ENCODE assay signal across 9 mouse cellular contexts in genomic region chr2:72871836-72872235, GRCm38 (mm10).
DNase-seq lines count a peak whose midpoint lies in the region; ATAC-seq and TF ChIP-seq lines count a peak whose summit lies in the region.
"Had no signal": no experiment of that assay in that cellular context is flagged by ENCODE, and none has a peak within 500 bp of the region (broad histone marks: within the 10 kb centered on the region; RNA-seq: fewer than 3 reads in every experiment).

No protein-coding gene starts in this region.

- DNase-seq in lung, postnatal 14 days: peak; percentile 48
- DNase-seq in lung, adult 2 months: no peak
- DNase-seq in cerebellum, adult 9-11 months: peak; percentile 15
- DNase-seq in kidney, postnatal 14 days: peak; percentile 5
- peak; percentile 11 to 20 for DNase-seq in right cerebral cortex, postnatal 36 days (ENCODE audit: low spot score in 2 of 2)
- no peak for DNase-seq in thymus, postnatal 0 days (ENCODE audit: low spot score)

- TF ChIP-seq POLR2A in lung, adult 2 months (IDR thresholded peaks at IDR 0.05; ENCODE audit: borderline replicate concordance, extremely low read depth, low read depth, low read length): no peak

- ATAC-seq in megakaryocyte progenitor cell, adult 5-6 weeks (replicated peaks; ENCODE audit: poor library complexity): no peak

- 72% methylated on average over 5 of the region's 5 CpGs for WGBS in lung, adult 2 months

- H3K4me3 ChIP-seq in lung, adult 2 months (replicated peaks; ENCODE audit: extremely low read depth, low read depth, low read length): no peak overlapping the region
- H3K4me3 ChIP-seq: megakaryocyte, embryonic 14.5 days; stomach, embryonic 15.5 days had no signal

- no peaks in the 10 kb centered on the region for H3K4me1 ChIP-seq in lung, adult 2 months (ENCODE audit: control insufficient read depth, insufficient read depth, low read length)
- H3K4me1 ChIP-seq: stomach, embryonic 15.5 days had no signal

- TF ChIP-seq CTCF in lung, adult 2 months (IDR thresholded peaks at IDR 0.05; ENCODE audit: insufficient read depth, low read length): no peak

Comparison
In these comparisons a context has a peak if more than half of its experiments do, and no peak if none do; other contexts are left out.
1. DNase-seq: peak in lung, postnatal 14 days (single experiment), cerebellum, adult 9-11 months (single experiment), kidney, postnatal 14 days (single experiment) and right cerebral cortex, postnatal 36 days (2 of 2); none in lung, adult 2 months (single experiment) and thymus, postnatal 0 days (single experiment).